Mouse (Mus musculus): ENCODE measurements around the gene Mpnd. TPM values are rescaled to one million over a fixed set of nuclear protein-coding genes. Genes with fewer than 3 reads are reported as not detected.

Gene Mpnd
- 129 and 143 TPM in 2 replicates for polyA plus RNA-seq (2012; rRNA removed; ENCODE audit: low replicate concordance)

DNA sequence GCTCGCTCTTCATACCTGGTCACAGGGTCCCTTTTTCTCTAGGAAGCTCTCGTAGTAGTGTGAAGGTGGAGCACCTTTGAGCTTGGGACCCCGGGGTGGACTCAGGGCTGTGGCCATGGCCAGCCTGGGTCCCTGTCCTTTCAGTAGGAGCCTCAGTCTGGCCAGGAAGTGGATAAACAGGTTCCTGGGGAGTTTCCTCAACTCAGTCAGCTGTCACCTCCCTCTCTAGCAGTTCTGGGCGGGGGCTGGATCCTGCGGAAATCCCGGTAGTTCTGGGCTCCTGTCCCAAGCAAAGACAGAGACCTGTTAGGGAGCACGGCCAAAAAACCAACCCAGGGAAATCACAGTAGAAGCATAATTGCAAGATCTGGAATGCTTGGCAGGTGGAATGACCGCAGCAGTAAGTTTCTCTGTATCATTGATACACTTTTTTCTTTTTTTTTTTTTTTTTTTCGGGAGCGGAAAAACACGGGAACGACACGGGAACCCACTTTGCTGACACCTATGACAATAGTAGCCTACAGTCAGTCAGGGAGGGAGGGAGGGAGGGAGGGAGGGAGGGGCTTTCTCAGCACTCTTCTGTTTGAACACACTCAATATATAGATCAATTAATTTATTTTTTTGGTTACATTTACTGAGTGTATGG lies at the start of gene Mpnd, which contains the start of gene Stap2:
Gene Mpnd, plus strand, starts transcription at position 297 of the 647 bp plus-strand sequence.
Gene Stap2, minus strand, starts transcription at position 170 of the 647 bp plus-strand sequence.

DNA sequence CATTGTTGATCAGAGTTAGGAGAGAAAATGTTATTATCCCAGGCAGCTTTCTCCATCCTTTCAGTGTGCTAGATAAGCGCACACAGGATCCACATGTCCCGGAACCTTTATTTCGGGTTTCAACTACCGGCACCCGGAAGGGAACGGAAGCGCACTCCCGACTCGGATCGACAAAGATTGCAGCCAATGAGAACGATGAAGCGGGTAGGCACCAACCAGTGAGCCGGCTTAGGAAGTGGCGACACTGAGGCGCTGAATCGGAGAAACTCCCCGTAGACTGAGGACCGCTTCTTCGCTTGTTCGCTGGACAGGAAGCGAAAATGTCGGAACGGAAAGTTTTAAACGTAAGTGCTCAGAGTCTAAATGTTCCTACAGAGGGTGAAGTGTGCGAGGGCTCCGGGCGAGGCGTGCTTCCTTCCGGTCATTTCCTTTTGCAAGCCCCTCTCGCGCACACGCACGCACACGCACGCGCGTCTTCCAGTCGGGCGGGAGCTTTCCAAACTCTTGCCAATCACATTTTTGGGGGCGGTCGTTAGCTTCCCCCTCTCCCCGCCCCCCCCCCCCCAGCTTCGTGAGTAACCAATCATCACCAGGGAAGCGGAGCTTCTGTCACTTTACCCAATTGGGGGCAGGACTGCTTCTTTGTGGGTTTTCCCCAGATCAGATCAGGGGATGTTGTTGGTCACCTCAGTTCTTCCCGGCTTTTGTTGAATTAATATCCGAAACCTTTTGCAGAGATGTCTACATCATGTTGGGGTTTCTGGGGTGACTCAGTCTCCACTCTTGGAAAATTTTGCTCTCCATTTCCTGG lies 46.4 kb upstream of the Mpnd start, which contains the start of gene Yju2:
Gene Yju2, plus strand, starts transcription at position 182 of the 811 bp plus-strand sequence.

DNA sequence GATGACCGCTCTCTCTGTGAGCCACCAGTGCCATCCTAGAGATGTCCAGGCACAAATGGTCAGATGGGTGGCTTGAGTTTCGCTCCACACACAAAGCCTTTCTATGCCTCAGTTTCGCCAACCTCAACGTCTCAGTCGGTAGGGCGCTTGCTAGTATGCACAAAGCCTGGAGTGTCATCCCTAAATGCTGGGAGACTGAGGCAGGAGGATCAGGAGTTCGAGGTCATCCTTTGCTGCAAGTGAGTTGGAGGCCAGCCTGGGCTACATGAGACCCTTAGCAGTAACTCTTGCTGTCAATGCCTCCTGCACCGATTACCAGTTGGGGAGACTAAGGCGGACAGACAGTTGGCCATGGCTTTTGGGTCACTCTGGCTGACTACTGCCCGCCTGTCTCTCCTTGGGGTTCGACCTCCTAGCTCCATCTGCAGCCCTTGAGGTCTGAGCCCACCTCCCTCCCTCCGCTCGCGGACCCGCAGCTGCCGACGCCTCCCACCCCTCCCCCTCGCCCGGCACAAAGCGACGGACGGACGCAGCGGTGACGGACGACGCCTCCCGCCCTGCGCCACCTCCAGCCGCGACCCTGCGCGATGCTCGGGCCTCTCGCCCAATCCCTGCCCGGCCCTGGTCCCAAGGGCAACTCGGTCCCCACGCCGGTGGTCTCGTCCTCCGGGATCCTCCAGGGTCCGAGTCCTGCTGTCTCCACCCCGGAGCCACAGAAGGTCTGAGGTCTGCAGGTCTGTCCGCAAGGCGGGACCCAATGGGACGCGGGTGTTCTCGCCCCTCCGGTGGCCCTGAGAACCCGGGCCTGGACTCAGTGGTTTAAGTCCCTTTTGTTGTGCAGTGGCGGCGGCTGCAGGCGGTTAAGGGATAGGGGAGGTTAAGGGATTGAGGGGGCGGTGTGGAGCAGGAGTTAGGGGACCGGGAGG lies 35.3 kb upstream of the Mpnd start, which contains the start of gene Shd:
Gene Shd, plus strand, starts transcription at position 502 of the 926 bp plus-strand sequence.

DNA sequence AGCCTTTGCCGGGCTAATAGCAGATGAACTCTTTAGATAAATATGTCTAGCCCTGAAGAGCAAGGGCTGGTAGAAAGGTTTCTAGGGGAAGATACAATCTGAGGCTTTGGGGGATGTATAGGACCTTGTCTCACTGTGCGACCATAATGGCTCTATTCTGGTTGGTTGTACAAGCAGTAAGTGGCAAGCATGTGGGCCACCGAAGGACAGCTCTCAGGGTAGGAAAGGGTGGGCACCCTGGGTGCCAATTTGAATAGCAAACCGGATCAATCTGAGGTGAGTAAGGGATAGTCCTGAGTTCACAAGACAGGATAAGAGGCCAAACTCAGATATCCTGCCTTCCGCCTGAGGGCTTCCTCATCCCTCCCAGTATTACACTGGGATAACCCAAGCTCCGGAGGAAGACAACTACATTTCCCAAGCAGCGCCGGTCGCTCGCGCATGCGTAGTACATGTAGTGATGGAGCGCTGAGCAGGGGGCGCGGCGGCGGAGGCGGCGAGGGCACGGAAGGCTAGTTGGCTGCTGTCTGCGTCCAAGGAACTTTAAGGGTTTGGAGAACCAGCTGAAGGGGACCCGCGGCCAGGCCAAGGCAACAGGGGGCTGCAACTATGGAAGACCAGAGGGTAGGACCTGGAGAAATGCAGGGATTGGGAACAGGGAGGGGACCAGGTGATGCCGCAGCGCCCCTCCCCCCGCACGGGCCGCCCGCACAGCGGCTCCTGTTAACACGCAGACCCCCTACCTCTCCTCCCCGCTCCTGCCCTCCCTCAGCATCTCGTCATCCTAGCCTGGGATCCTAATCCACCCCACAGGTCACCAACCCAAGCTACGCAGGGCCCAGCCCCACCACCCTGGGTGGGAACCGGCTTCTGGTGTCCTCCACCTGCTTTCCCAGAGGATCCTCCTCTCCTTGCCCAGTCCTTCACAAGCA lies 19.2 kb upstream of the Mpnd start, which contains the start of gene Fsd1:
Gene Fsd1, plus strand, starts transcription at position 480 of the 932 bp plus-strand sequence.

DNA sequence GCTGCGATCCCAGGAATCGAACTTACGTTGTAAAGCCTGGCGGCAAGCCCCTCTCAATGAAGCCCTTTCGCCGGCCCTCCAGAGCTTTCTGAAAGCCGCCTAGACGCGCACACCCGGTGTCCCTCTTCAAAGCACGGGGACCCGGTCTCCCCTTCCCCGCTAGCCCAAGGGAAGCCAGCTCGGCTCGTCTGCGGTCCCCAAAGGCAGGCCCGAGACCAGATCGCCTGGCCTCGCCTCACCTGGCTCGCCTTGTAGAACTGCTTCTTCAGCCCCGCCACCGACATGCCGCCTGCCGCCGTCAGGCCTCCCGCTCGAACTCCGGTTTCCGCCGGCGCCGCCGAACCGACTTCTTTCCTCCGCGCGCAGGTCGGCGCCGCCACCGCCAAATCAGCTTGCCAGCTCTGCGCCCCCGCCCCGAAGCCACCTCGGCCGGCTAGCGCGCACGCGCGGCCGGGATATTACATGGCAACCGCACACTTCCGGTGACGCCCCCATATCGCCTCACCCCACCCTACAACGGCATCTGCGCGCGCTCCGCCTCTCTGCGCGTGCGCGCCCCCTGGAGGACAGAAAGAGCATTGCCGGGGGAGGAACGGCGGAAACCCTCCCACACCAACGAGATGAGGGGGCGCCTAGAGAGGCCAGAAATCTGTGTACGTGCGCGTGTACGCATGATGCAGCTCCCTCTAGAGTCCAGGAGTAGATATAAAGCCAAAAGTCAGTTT lies 30.8 kb downstream of the Mpnd start, which contains the start of gene Sh3gl1:
Gene Sh3gl1, minus strand, starts transcription at position 460 of the 725 bp plus-strand sequence.

DNA sequence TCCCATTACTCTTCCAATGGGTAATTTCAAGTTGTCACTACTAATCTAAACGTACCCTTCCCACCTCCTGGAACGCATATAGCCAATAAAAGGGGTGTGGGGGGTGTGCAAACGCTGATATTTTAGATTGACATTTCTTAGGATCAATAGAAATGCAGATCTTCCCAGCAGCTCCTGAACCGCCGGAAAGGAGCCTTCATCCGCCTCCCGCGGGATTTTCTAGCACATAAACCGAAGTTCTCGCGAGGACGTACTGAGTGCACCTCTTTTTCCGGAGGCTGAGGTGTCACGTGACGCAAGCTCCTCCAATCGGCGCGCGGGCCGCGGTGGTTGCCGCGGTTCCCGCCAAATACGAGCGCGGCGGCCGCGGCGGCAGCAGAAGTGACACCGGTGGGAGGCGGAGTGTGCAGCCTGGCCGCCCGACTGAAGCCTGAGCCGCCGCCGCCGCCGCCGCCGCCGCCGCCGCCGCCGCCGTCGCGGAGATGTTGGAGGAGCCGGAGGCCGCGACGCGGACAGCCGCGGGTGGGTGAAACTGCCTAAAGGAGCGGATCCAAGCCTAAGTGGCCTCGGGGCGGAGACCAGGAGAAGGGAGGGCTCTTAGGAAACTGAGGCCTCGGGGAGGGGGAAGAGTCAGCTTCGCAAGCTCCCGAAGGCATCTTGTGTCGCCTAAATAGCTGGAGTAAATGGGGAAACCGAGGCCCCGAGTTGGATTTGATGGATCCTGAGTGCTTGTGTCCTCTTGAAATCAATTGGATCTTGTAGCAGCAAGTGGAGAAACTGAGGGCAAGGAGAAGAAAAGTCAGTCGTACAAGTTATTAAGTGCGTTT lies 34.7 kb downstream of the Mpnd start, which contains the start of gene Chaf1a:
Gene Chaf1a, plus strand, starts transcription at position 410 of the 827 bp plus-strand sequence.

Other genes starting within 250 kb of the Mpnd start
- gene Zfp119a, start 126.8 kb upstream of the Mpnd start, polyA plus RNA-seq (2012; rRNA removed; ENCODE audit: low replicate concordance), result 0.10 and 0.68 TPM in 2 replicates
- 0.65 and 1.2 TPM in 2 replicates for gene Zfp959, start 113.6 kb upstream of the Mpnd start, polyA plus RNA-seq (2012; rRNA removed; ENCODE audit: low replicate concordance)
- gene Zfp119b, start 56.2 kb upstream of the Mpnd start, polyA plus RNA-seq (2012; rRNA removed; ENCODE audit: low replicate concordance), result 0.11 and 0.57 TPM in 2 replicates
- gene Ebi3, start 53.1 kb upstream of the Mpnd start, polyA plus RNA-seq (2012; rRNA removed; ENCODE audit: low replicate concordance), result 23.6 and 33.9 TPM in 2 replicates
- gene Yju2, start 46.6 kb upstream of the Mpnd start, polyA plus RNA-seq (2012; rRNA removed; ENCODE audit: low replicate concordance), result 5.2 and 7.6 TPM in 2 replicates
- 1.2 and 1.6 TPM in 2 replicates for gene Shd, start 35.2 kb upstream of the Mpnd start, polyA plus RNA-seq (2012; rRNA removed; ENCODE audit: low replicate concordance)
- 0.40 and 0.85 TPM in 2 replicates for gene Fsd1, start 19.2 kb upstream of the Mpnd start, polyA plus RNA-seq (2012; rRNA removed; ENCODE audit: low replicate concordance)
- gene Stap2, start 127 bp upstream of the Mpnd start, polyA plus RNA-seq (2012; rRNA removed; ENCODE audit: low replicate concordance), result 40.2 and 48.1 TPM in 2 replicates
- 97.9 and 107 TPM in 2 replicates for gene Sh3gl1, start 30.9 kb downstream of the Mpnd start, polyA plus RNA-seq (2012; rRNA removed; ENCODE audit: low replicate concordance)
- 1.5 and 2.4 TPM in 2 replicates for gene Chaf1a, start 34.7 kb downstream of the Mpnd start, polyA plus RNA-seq (2012; rRNA removed; ENCODE audit: low replicate concordance)
- gene Ubxn6, start 69.3 kb downstream of the Mpnd start, polyA plus RNA-seq (2012; rRNA removed; ENCODE audit: low replicate concordance), result 66.4 and 86.9 TPM in 2 replicates
- 32.3 and 44.8 TPM in 2 replicates for gene Hdgfl2, start 73.9 kb downstream of the Mpnd start, polyA plus RNA-seq (2012; rRNA removed; ENCODE audit: low replicate concordance)
- 524 and 611 TPM in 2 replicates for gene Plin4, start 104.1 kb downstream of the Mpnd start, polyA plus RNA-seq (2012; rRNA removed; ENCODE audit: low replicate concordance)
- gene Plin5, start 111.9 kb downstream of the Mpnd start, polyA plus RNA-seq (2012; rRNA removed; ENCODE audit: low replicate concordance), result 21.3 and 28.0 TPM in 2 replicates
- gene Lrg1, start 116.3 kb downstream of the Mpnd start, polyA plus RNA-seq (2012; rRNA removed; ENCODE audit: low replicate concordance), result 252 and 470 TPM in 2 replicates
- gene Sema6b, start 134.6 kb downstream of the Mpnd start, polyA plus RNA-seq (2012; rRNA removed; ENCODE audit: low replicate concordance), result 11.2 and 35.0 TPM in 2 replicates
- gene Tnfaip8l1, start 156.8 kb downstream of the Mpnd start, polyA plus RNA-seq (2012; rRNA removed; ENCODE audit: low replicate concordance), result 10.9 and 13.6 TPM in 2 replicates
- 52.0 and 64.7 TPM in 2 replicates for gene Mydgf, start 178.2 kb downstream of the Mpnd start, polyA plus RNA-seq (2012; rRNA removed; ENCODE audit: low replicate concordance)
- gene Dpp9, start 213.2 kb downstream of the Mpnd start, polyA plus RNA-seq (2012; rRNA removed; ENCODE audit: low replicate concordance), result 45.3 and 59.0 TPM in 2 replicates